Mouse (Mus musculus): Measurements from ENCODE around the gene I830077J02Rik.

Gene I830077J02Rik

GRCm38 (mm10) chr3:105893941-105894391, 38.5 kb downstream of the I830077J02Rik start:
- DNase-seq (ENCODE audit: low read depth, low spot score) = peak; percentile 48

GRCm38 (mm10) chr3:105892572-105893495, 39.6 kb downstream of the I830077J02Rik start:
- no peak for DNase-seq (ENCODE audit: low read depth, low spot score)

DNA sequence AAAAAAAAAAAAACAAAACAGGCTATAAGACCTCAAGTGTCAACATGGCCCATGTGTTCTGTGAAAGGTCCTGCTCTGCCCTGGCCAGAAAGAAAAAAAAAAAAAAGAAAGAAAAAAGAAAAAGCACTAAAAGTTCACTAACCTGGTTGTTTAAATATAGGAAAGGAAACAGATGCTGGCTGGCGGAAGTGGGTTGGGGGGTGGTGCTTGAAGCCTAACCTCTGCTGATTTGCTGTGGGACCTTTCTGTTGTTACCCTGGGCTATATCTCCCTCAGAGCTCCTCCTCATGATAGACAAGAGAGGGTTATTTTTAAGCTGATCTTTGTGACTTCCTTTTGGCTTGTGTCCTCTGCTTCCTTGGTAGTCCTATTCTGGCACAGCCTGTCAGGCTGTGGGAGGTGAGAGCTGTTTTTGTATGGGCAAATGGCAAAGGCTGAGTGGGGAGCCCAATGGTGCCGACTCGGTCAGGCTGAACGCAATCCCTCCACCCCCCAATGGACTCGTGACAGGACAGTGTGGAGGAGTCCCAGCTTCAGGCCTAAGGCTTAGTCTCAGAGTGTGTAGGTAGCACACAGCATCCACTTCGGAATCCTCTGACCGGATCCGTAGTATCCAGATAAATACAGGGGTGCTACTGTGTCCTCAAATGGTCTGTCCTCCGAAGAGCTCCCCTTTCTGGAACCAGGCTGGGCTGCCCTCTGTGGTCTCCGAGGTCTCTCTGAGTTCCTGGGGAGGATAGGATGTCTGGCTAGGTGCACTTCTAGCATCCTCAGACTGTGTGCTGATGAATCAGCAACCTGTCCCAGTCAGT, 40.5 kb downstream of the I830077J02Rik start:
- no peak for DNase-seq (ENCODE audit: low read depth, low spot score)

DNA sequence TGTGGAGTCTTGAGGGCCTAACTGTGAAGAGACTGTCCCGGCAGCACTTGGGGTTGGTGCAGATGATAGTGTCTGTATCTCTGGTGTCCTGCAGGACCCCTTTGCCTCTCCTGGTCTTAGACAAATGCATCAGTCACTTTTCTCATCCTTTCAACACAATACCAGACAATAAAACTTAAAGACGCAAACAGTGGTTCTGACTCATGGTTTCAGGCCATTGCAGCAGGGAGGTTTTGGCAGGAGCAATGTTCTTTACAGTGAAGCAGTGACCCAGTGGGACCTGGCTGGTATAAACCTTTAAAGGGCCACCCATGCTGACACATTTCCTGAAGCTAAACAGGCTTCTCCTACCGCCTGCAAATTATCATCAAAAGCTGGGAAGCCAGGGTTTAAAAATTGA, 41.3 kb downstream of the I830077J02Rik start:
- no peak for DNase-seq (ENCODE audit: low read depth, low spot score)

DNA sequence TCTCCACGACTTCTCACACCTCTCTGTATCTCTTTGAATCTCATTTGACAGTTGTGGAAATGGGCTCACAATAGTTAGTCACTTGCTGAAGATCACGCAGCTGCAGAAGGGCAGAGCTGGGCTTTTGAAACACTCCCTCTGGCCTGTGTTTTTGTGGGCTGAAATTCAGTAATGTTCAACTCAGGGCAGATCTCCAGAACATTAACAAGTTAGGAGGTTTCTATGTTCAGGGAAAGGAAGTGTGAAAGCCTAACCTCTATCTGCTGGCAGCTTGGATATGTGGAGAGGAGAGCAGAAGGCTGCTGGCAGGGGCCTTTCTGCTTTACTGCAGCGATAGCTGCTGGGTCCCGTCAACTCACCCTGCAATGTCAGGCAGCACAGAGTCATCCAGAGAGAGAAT, 42.2 kb downstream of the I830077J02Rik start:
- no peak for DNase-seq (ENCODE audit: low read depth, low spot score)

GRCm38 (mm10) chr3:105888961-105889360, 43.5 kb downstream of the I830077J02Rik start:
- DNase-seq (ENCODE audit: low read depth, low spot score) = no peak

DNA sequence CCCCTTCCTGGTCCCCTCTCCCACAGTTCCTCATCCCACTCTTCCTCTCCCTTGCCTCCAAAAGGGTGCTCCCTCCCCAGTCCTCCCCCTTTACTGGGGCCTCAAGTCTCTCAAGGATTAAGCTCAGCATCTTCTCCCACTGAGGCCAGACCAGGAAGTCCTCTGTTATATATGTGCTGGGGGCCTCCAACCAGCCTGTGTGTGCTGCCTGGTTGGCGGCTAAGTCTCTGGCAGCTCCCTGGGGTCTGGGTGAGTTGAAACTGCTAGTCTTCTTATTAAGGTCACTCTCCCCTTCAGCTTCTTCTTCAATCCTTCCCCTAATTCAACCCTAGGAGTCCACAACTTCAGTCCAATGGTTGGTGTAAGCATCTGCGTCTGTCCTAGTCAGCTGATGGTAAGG, 49.4 kb downstream of the I830077J02Rik start:
- DNase-seq (ENCODE audit: low read depth, low spot score) = no peak

GRCm38 (mm10) chr3:105882105-105882504, 50.4 kb downstream of the I830077J02Rik start:
- no peak for DNase-seq (ENCODE audit: low read depth, low spot score)

DNA sequence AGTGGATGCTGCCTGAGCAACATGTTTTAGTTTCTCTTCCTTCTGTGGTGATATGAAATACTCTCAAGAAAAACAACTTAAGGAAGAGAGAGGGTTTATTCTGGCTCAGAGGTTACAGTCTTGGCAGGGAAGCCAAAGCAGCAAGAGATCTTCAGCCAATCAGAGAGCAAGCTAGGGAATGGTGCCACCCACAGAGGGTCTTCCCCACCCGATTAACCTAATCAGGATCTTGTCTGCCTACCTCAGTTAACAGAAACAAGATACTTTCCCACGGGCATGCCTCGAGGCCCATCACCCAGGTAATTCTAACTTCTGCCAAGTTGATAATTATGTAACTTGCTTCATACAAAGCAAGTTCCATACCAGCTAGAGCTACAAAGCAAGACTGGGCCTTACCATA, 52.0 kb downstream of the I830077J02Rik start:
- no peak for DNase-seq (ENCODE audit: low read depth, low spot score)

- DNase-seq (ENCODE audit: low read depth, low spot score) = no peak
These were observed 53.7 kb downstream of the I830077J02Rik start for GRCm38 (mm10) chr3:105878751-105879150.

DNA sequence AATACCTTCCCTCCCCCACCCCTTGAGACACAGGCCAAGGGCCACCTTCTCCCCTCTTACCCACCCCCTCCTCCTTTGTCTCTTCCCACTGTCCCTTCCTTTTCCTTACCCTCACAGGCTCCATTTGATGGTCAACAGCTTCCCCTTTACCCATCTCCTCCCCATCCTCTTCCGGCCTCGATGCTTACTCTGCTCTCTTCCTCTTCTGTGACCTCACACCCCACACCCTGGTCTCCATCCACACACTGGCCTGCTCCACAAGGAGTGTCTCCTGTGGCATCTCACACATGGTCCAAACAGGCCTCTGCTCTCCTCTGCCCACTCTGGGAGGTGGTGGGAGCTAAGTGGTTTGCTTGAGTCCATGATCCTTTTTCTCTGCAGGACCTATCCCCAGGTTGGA, 54.5 kb downstream of the I830077J02Rik start:
- no peak for DNase-seq (ENCODE audit: low read depth, low spot score)

DNA sequence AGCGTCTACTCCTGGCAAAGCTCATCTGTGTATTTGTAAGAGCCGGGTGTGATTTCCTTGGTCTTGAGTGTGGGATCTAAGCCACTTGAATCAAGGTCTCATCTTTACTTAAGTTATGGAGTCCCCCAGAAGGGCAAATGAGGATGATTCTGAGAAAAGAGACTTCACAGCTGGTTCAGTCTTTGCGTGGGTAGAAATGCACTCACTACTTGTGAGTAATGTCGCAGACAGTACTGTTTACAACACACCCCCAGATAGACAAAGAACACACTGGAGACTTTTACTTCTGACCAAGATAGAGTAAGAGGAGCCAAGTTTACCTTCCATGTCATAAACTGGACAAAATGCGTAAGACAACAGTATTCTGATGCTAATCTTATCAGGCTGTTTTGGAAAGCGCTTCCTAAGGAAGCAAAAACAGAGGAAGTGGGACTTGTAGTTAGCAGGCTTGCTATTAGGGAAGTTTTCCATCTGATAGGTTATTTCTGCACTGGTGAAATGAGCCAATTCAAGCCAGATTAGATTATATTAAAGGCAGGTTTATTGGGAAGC, 55.1 kb downstream of the I830077J02Rik start:
- no peak for DNase-seq (ENCODE audit: low read depth, low spot score)

- DNase-seq (ENCODE audit: low read depth, low spot score) = no peak
These were observed 56.4 kb downstream of the I830077J02Rik start for GRCm38 (mm10) chr3:105876022-105876421.
